27 mouse cellular contexts compared by ENCODE assay signal in genomic region chr3:103091753-103092152, GRCm38 (mm10). TPM values are rescaled to one million over a fixed set of nuclear protein-coding genes. Genes with fewer than 3 reads are reported as not detected.
A peak's percentile ranks its signal among the peaks of the same experiment; 100 is the strongest.
DNase-seq lines count a peak whose midpoint lies in the region; ATAC-seq and TF ChIP-seq lines count a peak whose summit lies in the region.
"Had no signal": no experiment of that assay in that cellular context is flagged by ENCODE, and none has a peak within 500 bp of the region (broad histone marks: within the 10 kb centered on the region; RNA-seq: fewer than 3 reads in every experiment).

No protein-coding gene starts in this region.

- no peak overlapping the region for H3K27ac ChIP-seq in liver, embryonic 13.5 days
- no peak overlapping the region for H3K27ac ChIP-seq in liver, embryonic 12.5 days
- peak overlapping the region; percentile 75; the same call in 1 of the 2 replicates for H3K27ac ChIP-seq in thymus, adult 2 months (ENCODE audit: control insufficient read depth, insufficient read depth, low read length)
- no peak overlapping the region for H3K27ac ChIP-seq in liver, postnatal 0 days (ENCODE audit: low read depth)
- H3K27ac ChIP-seq: embryonic facial prominence, embryonic 10.5 days; heart, embryonic 13.5 days; hindbrain, embryonic 12.5 days; limb, embryonic 12.5 days; midbrain, embryonic 10.5 days had no signal

- 0 out of 2 replicates have a peak, but pooled peaks have one; percentile 36 for ATAC-seq in liver, embryonic 13.5 days (ENCODE audit: low read depth)
- no peak for ATAC-seq in liver, embryonic 12.5 days
- no peak for ATAC-seq in liver, postnatal 0 days
- ATAC-seq: forebrain, embryonic 16.5 days; midbrain, embryonic 16.5 days had no signal

- H3K4me3 ChIP-seq in liver, embryonic 13.5 days (replicated peaks) = no peak overlapping the region
- H3K4me3 ChIP-seq in liver, embryonic 12.5 days = no peak overlapping the region
- H3K4me3 ChIP-seq in thymus, adult 2 months (ENCODE audit: control insufficient read depth, insufficient read depth, low read length) = no peak overlapping the region
- H3K4me3 ChIP-seq in liver, postnatal 0 days (ENCODE audit: low read depth, low read length) = no peak overlapping the region
- H3K4me3 ChIP-seq: embryonic facial prominence, embryonic 10.5 days; heart, embryonic 13.5 days; hindbrain, embryonic 12.5 days; limb, embryonic 12.5 days; midbrain, embryonic 10.5 days; myocyte had no signal

- WGBS in liver, embryonic 13.5 days (ENCODE audit: insufficient replicate concordance) = 75% methylated on average over 2 of the region's 2 CpGs
- WGBS in liver, embryonic 12.5 days (ENCODE audit: insufficient replicate concordance) = 52% methylated on average over 2 of the region's 2 CpGs
- 3% methylated on average over 2 of the region's 2 CpGs for WGBS in thymus, adult 2 months
- 54% methylated on average over 2 of the region's 2 CpGs for WGBS in liver, postnatal 0 days (ENCODE audit: insufficient replicate concordance)

- peaks cover 6% of the 10 kb centered on the region; the same call in 1 of the 2 replicates for H3K27me3 ChIP-seq in liver, embryonic 13.5 days
- H3K27me3 ChIP-seq in liver, embryonic 12.5 days (replicated peaks) = peaks cover 14% of the 10 kb centered on the region
- no peaks in the 10 kb centered on the region for H3K27me3 ChIP-seq in thymus, adult 2 months (ENCODE audit: control insufficient read depth, insufficient read depth, low read length)
- H3K27me3 ChIP-seq in liver, postnatal 0 days (ENCODE audit: insufficient read depth, low read length) = no peaks in the 10 kb centered on the region
- H3K27me3 ChIP-seq: CH12.LX; hindbrain, embryonic 12.5 days; limb, embryonic 12.5 days had no signal

- no peaks in the 10 kb centered on the region; the same call in 1 of the 2 replicates for H3K4me1 ChIP-seq in liver, embryonic 13.5 days (replicated peaks)
- H3K4me1 ChIP-seq in liver, embryonic 12.5 days = peaks cover 5% of the 10 kb centered on the region
- H3K4me1 ChIP-seq in thymus, adult 2 months (replicated peaks; ENCODE audit: control insufficient read depth, insufficient read depth, low read length) = peaks cover 32% of the 10 kb centered on the region
- H3K4me1 ChIP-seq in liver, postnatal 0 days (ENCODE audit: insufficient read depth) = no peaks in the 10 kb centered on the region
- H3K4me1 ChIP-seq: embryonic facial prominence, embryonic 10.5 days; heart, embryonic 13.5 days; hindbrain, embryonic 12.5 days; limb, embryonic 12.5 days; midbrain, embryonic 10.5 days had no signal

- no peak for DNase-seq in liver, embryonic 13.5 days
- peak; percentile 67 for DNase-seq in induced T-regulatory cell, adult 2 months (ENCODE audit: low read depth)
- DNase-seq in thymus, adult 2 months = peak; percentile 35
- peak; percentile 42 for DNase-seq in thymus, postnatal 4 days
- no peak for DNase-seq in kidney, postnatal 36 days
- no peak for DNase-seq in liver, postnatal 0 days
- no peak for DNase-seq in right cerebral cortex, postnatal 4 days
- DNase-seq: adrenal gland, postnatal 25 days; cerebellum, adult 8-10 months; gastrocnemius, postnatal 14 days; heart, adult 11 months; kidney, adult 18-20 months; lung, embryonic 14.5 days; lung, postnatal 36 days had no signal

- no peak for TF ChIP-seq POLR2A in thymus, adult 2 months (IDR thresholded peaks at IDR 0.05; ENCODE audit: control insufficient read depth, extremely low read depth, insufficient read depth, low read length, poor library complexity)

- no peak overlapping the region for H3K9ac ChIP-seq in liver, embryonic 13.5 days
- H3K9ac ChIP-seq in liver, embryonic 12.5 days = no peak overlapping the region
- H3K9ac ChIP-seq in liver, postnatal 0 days (replicated peaks) = no peak overlapping the region
- H3K9ac ChIP-seq: heart, embryonic 13.5 days; hindbrain, embryonic 12.5 days; limb, embryonic 12.5 days; lung, embryonic 14.5 days had no signal

- H3K36me3 ChIP-seq in liver, embryonic 13.5 days = no peaks in the 10 kb centered on the region
- H3K36me3 ChIP-seq in liver, embryonic 12.5 days = no peaks in the 10 kb centered on the region
- no peaks in the 10 kb centered on the region for H3K36me3 ChIP-seq in thymus, adult 2 months (ENCODE audit: control insufficient read depth, insufficient read depth, low read length)
- H3K36me3 ChIP-seq in liver, postnatal 0 days (replicated peaks; ENCODE audit: insufficient read depth, low read length) = no peaks in the 10 kb centered on the region
- H3K36me3 ChIP-seq: embryonic facial prominence, embryonic 10.5 days; G1E; heart, embryonic 13.5 days; hindbrain, embryonic 12.5 days; limb, embryonic 12.5 days; midbrain, embryonic 10.5 days had no signal

- H3K9me3 ChIP-seq in liver, embryonic 13.5 days (replicated peaks) = no peaks in the 10 kb centered on the region
- no peaks in the 10 kb centered on the region for H3K9me3 ChIP-seq in liver, embryonic 12.5 days (replicated peaks)
- no peaks in the 10 kb centered on the region for H3K9me3 ChIP-seq in liver, postnatal 0 days (ENCODE audit: low read length)
- H3K9me3 ChIP-seq: embryonic facial prominence, embryonic 10.5 days; G1E; heart, embryonic 13.5 days; hindbrain, embryonic 12.5 days; limb, embryonic 12.5 days; midbrain, embryonic 10.5 days had no signal

- no peak overlapping the region for H3K4me2 ChIP-seq in liver, embryonic 13.5 days
- H3K4me2 ChIP-seq in liver, embryonic 12.5 days = no peak overlapping the region
- no peak overlapping the region for H3K4me2 ChIP-seq in liver, postnatal 0 days (ENCODE audit: low read depth, low read length)
- H3K4me2 ChIP-seq: heart, embryonic 13.5 days; hindbrain, embryonic 12.5 days; limb, embryonic 12.5 days; liver, embryonic 11.5 days; lung, embryonic 14.5 days had no signal

- TF ChIP-seq CTCF in thymus, adult 2 months (IDR thresholded peaks at IDR 0.05; ENCODE audit: borderline replicate concordance, control insufficient read depth, extremely low read depth, insufficient read depth, low read length, poor library complexity) = no peak
- no peak for TF ChIP-seq CTCF in liver, postnatal 0 days (IDR thresholded peaks at IDR 0.05; ENCODE audit: low read depth)

- no peak for TF ChIP-seq EP300 in liver, postnatal 0 days (IDR thresholded peaks at IDR 0.05; ENCODE audit: low read depth)

RNA-seq across cellular contexts. Expression of gene Dennd2c, which starts 10.7 kb away (rescaled TPM):
- 8.6 and 9.7 TPM in 2 replicates for polyA plus RNA-seq in liver, embryonic 13.5 days (2015; fragmentation: Nextera tagmentation; extraction: Ambion mirVana)
- 13.0 and 13.1 TPM in 2 replicates for polyA plus RNA-seq in liver, embryonic 12.5 days (2016; fragmentation: Nextera tagmentation; extraction: Ambion mirVana)
- 1.5 and 2.2 TPM in 2 replicates for polyA plus RNA-seq in thymus, adult 2 months (2012; rRNA removed)
- 2.7 and 2.8 TPM in 2 replicates for polyA plus RNA-seq in liver, postnatal 0 days (2015; fragmentation: Nextera tagmentation; extraction: Ambion mirVana)

RNA-seq across cellular contexts. Expression of gene Ampd1, which starts 17.9 kb away (rescaled TPM):
- polyA plus RNA-seq in liver, embryonic 13.5 days (2015; fragmentation: Nextera tagmentation; extraction: Ambion mirVana) = 0.17 and 0.38 TPM in 2 replicates
- 0.12 and 0.13 TPM in 2 replicates for polyA plus RNA-seq in liver, embryonic 12.5 days (2016; fragmentation: Nextera tagmentation; extraction: Ambion mirVana)
- polyA plus RNA-seq in thymus, adult 2 months (2012; rRNA removed) = 10.3 and 13.8 TPM in 2 replicates
- polyA plus RNA-seq in liver, postnatal 0 days (2015; fragmentation: Nextera tagmentation; extraction: Ambion mirVana) = 0.37 TPM in 1 of 2 replicates, not detected in the other
- polyA plus RNA-seq: cortical plate, adult 2 months; embryonic facial prominence, embryonic 10.5 days; forebrain, embryonic 16.5 days; G1E; hindbrain, embryonic 12.5 days; midbrain, embryonic 10.5 days; midbrain, embryonic 16.5 days had no signal

RNA-seq across cellular contexts. Expression of gene Nras, which starts 33.7 kb away (rescaled TPM):
- 45.1 and 47.1 TPM in 2 replicates for polyA plus RNA-seq in liver, embryonic 13.5 days (2015; fragmentation: Nextera tagmentation; extraction: Ambion mirVana)
- 59.4 and 61.5 TPM in 2 replicates for polyA plus RNA-seq in liver, embryonic 12.5 days (2016; fragmentation: Nextera tagmentation; extraction: Ambion mirVana)
- polyA plus RNA-seq in thymus, adult 2 months (2012; rRNA removed) = 41.0 and 43.4 TPM in 2 replicates
- polyA plus RNA-seq in liver, postnatal 0 days (2015; fragmentation: Nextera tagmentation; extraction: Ambion mirVana) = 16.2 and 19.4 TPM in 2 replicates

Comparison
In these comparisons a context has a peak if more than half of its experiments do, and no peak if none do; other contexts are left out.
1. DNase-seq: peak in induced T-regulatory cell, adult 2 months (single experiment), thymus, adult 2 months (single experiment) and thymus, postnatal 4 days (single experiment); none in liver, embryonic 13.5 days (single experiment), kidney, postnatal 36 days (0 of 2), liver, postnatal 0 days (single experiment) and right cerebral cortex, postnatal 4 days (single experiment).